Mouse (Mus musculus): ENCODE data around the gene Pfkfb3.

Gene Pfkfb3

GRCm38 (mm10) chr2:11438231-11438954 is 115.5 kb downstream of the Pfkfb3 start:
- DNase-seq (ENCODE audit: extremely low read depth, insufficient read length, low spot score): no peak

DNA sequence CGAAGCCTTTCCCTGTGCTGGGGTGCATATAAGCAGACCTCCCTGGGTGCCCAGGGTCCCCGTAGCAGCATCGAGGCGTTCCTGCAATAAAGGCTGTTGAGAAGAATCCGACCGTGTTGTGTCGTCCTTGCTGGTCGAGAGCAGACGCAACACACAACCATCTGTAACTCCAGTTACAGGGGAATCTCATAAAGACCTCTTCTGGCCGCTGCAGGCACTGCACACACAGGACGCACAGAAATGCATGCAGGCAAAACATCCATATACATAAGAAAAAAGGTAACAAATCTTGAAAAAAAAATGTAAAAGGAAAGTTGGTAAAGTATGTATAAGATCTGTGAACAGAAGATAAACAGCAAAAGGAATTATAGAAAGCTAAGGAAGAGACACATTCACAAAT is 117.5 kb downstream of the Pfkfb3 start:
- no peak for DNase-seq (ENCODE audit: extremely low read depth, insufficient read length, low spot score)

GRCm38 (mm10) chr2:11433353-11433752 is 120.5 kb downstream of the Pfkfb3 start:
- DNase-seq (ENCODE audit: extremely low read depth, insufficient read length, low spot score): no peak

DNA sequence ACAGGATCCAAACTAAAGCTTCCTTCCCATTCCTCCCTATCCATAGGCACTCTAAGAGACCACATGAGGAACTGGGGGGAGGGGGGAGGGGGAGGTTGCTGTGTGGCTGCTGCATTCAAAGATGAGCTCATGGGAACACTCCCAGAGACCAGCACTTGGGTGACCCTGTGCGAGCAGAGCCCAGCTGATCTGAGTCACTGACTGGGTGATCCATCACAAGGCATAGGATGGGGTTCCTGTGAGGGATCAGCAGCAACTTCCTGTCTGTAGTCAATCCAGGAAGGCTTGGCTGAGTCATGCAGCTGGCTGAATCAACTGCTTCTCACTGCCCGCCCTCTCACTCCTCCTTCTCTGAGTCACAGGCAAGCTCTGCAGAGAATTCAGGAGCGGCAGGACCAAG is 124.3 kb downstream of the Pfkfb3 start:
- DNase-seq (ENCODE audit: extremely low read depth, insufficient read length, low spot score): peak; percentile 80

- no peak for DNase-seq (ENCODE audit: extremely low read depth, insufficient read length, low spot score)
These were observed 125.3 kb downstream of the Pfkfb3 start for GRCm38 (mm10) chr2:11428621-11429020.

DNA sequence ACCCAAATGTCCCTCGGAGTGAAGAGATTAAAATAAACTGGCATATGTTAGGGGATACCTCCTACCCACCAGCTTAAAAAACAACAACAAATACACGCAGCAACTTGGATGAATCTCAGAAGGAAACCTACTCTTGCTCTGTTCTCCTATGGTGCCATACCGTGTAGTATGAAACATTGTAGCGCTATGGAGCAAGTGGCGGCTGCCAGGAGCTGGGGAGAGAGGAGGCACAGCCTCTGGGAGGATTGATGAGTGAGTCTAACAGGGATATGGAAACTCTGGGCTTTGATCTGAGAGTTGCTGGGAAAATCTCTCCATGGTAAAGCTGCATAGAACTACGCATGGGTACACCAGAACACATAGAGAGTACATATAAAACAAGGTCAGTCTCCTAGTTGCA is 126.3 kb downstream of the Pfkfb3 start:
- DNase-seq (ENCODE audit: extremely low read depth, insufficient read length, low spot score): no peak

DNA sequence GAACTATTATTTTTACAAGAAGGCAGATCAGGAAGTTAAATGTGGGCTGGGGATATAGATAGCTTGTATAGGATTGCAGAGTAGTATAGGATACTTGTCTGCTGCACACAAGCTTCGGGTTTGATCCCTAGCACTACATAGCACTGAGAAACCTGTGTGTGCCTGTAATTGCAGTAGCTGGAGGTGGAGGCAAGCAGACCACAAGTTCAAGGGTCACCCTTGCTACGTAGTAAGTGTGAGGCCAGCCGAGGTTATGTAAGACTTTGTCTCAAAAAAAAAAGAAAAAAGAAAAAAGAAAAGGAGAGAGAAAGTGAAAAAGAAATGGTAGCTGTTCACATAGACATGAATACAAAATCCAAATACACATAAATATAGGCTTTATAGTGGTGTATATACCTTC is 127.5 kb downstream of the Pfkfb3 start:
- no peak for DNase-seq (ENCODE audit: extremely low read depth, insufficient read length, low spot score)

- DNase-seq (ENCODE audit: extremely low read depth, insufficient read length, low spot score): peak; percentile 24
These were observed 128.3 kb downstream of the Pfkfb3 start for GRCm38 (mm10) chr2:11425421-11426131.

DNA sequence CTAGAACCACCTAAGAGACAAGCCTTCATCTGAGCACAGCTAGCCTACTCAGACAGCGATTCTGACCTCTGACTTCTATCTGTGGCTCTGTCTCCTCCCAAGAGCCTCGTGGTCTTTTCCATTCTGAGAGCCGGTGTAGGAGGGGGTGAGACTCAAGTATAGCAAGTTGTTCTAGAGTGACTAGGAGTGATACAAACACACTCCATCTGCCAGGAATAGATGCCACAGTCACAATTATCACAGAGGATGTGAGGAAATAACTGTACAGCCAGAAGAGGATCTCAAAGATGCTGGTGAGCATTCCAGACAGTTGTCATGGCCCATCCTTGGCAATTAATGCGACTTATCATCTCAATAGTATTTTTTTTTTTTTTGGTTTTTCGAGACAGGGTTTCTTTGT is 129.6 kb downstream of the Pfkfb3 start:
- DNase-seq (ENCODE audit: extremely low read depth, insufficient read length, low spot score): no peak

DNA sequence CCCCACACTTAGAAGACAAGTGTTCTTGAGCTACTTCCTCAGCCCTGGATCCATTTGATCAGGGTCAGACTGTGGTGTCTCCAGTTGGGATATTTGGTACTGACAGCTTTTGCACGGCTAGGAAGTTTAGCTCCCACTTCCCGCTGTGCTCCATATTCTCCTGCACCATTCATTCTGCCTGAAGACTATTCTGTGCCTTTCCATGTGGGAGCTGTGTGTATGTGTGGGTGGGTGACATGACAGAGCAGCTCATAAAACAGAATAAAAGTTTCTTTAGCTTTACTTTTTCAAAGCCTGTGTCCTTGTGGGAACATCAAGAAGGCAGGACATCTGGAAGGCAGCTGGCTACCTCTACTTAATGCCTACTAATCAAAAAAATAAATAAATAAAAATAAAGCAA is 130.5 kb downstream of the Pfkfb3 start:
- DNase-seq (ENCODE audit: extremely low read depth, insufficient read length, low spot score): no peak

GRCm38 (mm10) chr2:11422384-11422783 is 131.5 kb downstream of the Pfkfb3 start:
- DNase-seq (ENCODE audit: extremely low read depth, insufficient read length, low spot score): no peak

Data from 3134 (cell line).